Mouse (Mus musculus) adrenal gland, postnatal 14 days (tissue): ENCODE measurements around the gene Rraga. TPM values are rescaled to one million over a fixed set of nuclear protein-coding genes. Genes with fewer than 3 reads are reported as not detected.
"Not testable (repeated sequence)": the region's sequence is repeated elsewhere in the genome, so short reads cannot be mapped to it uniquely, and the experiment has no call there.

ENCODE experiments used
- DNase-seq: peaks from one replicate; pipeline ENCODE4 v3.0.0; 2021; ENCODE audit warnings: mixed read lengths
- total RNA-seq: library from RNA; stranded (reverse); gene quantifications from 2 replicates; pipeline ENCODE4 v1.2.3, GENCODE M21; 2021

The Rraga gene
- total RNA-seq, 1 experiment from 2014 or later = 86.2 TPM

- no peak for DNase-seq
Observed at GRCm38 (mm10) chr4:86588236-86588635, 12.8 kb downstream of the Rraga start.

GRCm38 (mm10) chr4:86591304-86591703, 15.8 kb downstream of the Rraga start:
- no peak for DNase-seq

GRCm38 (mm10) chr4:86611524-86612288, 36.2 kb downstream of the Rraga start, which contains the start of gene Haus6:
TSS of gene Haus6 (minus strand) at chr4:86612055.
- peak; percentile 94 for DNase-seq

- no peak for DNase-seq
Observed at GRCm38 (mm10) chr4:86612289-86612620, 36.8 kb downstream of the Rraga start.

GRCm38 (mm10) chr4:86620506-86620905, 45.0 kb downstream of the Rraga start:
- no peak for DNase-seq

- no peak for DNase-seq
Observed at GRCm38 (mm10) chr4:86622116-86622515, 46.6 kb downstream of the Rraga start.

- DNase-seq = not testable (repeated sequence)
Observed at GRCm38 (mm10) chr4:86622532-86622931, 47.1 kb downstream of the Rraga start.

- no peak for DNase-seq
Observed at GRCm38 (mm10) chr4:86625463-86625862, 50.0 kb downstream of the Rraga start.

GRCm38 (mm10) chr4:86626496-86626895, 51.0 kb downstream of the Rraga start:
- not testable (repeated sequence) for DNase-seq

Other genes with a start within 250 kb of the Rraga start
- gene Saxo1, start 17.3 kb upstream of the Rraga start, total RNA-seq = not detected in 2 replicates
- 8.3 and 10.9 TPM in 2 replicates for gene Haus6, start 36.4 kb downstream of the Rraga start, total RNA-seq
- gene Plin2, start 94.4 kb downstream of the Rraga start, total RNA-seq = 257 and 311 TPM in 2 replicates
- gene Dennd4c, start 172.9 kb downstream of the Rraga start, total RNA-seq = 38.8 and 49.0 TPM in 2 replicates